8 mouse cellular contexts compared by ENCODE assay signal in the genomic region with DNA sequence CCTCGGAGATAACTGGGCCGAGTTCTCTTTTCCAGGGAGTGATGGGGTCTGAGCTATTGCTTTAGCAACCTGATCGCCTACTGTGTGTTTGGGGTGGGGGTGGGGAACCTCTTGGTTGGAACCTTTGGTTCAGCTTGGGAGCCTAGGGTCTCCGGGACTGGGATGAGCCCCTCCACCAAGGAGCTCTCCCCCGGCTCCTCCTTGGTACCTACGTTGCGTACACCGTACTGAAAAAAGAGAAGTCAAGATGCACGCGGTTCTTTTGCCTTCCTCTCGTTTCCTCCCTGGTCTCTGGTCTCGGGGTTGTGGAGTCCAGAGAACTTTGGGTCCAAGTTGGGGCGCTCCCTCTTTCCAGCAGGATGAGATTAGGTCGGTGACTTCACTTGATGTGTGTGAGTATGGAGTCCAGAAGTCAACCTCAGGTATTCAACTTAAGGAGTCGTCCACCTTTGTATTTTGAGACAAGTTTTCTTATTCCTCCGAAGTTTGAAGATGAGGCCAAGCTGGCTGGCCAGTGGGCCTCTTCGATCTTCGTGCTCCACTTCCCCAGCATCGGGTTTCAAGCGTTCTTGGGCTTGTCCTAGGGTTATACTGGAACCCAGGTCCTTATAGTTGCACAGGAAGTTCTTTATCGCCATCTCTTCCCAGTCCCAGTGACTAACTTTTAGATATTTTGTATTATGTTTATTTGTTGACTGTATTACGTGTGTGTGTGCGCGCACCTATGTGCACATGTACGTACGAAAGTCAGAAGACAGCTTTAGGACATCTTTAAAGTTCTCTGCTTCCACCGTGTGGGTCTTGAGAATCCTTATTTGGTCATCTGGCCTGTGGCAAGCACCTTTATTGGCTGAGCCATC. TPM values are rescaled to one million over a fixed set of nuclear protein-coding genes. Genes with fewer than 3 reads are reported as not detected.
DNase-seq lines count a peak whose midpoint lies in the region; ATAC-seq lines count a peak whose summit lies in the region.

No protein-coding gene starts in this region.

- ATAC-seq in forebrain, embryonic 16.5 days, result peak; percentile 3; the same call in 1 of the 2 replicates
- peak; percentile 16; the same call in 1 of the 2 replicates for ATAC-seq in limb, embryonic 13.5 days (ENCODE audit: low FRiP score, low read depth)
- ATAC-seq in neural tube, embryonic 13.5 days (ENCODE audit: low read depth), result no peak; the same call in 1 of the 2 replicates

- no peaks in the 10 kb centered on the region for H3K36me3 ChIP-seq in forebrain, embryonic 16.5 days (ENCODE audit: control insufficient read depth, insufficient read depth)
- H3K36me3 ChIP-seq in limb, embryonic 13.5 days, result peaks cover 4% of the 10 kb centered on the region
- H3K36me3 ChIP-seq in neural tube, embryonic 13.5 days, result no peaks in the 10 kb centered on the region

- H3K9me3 ChIP-seq in forebrain, embryonic 16.5 days (ENCODE audit: control insufficient read depth, low read length), result no peaks in the 10 kb centered on the region
- H3K9me3 ChIP-seq in limb, embryonic 13.5 days, result no peaks in the 10 kb centered on the region
- H3K9me3 ChIP-seq in neural tube, embryonic 13.5 days, result no peaks in the 10 kb centered on the region

- peak overlapping the region; percentile 58 for H3K4me2 ChIP-seq in forebrain, embryonic 16.5 days (ENCODE audit: low read length)
- peak overlapping the region; percentile 86 for H3K4me2 ChIP-seq in limb, embryonic 13.5 days (replicated peaks)
- H3K4me2 ChIP-seq in neural tube, embryonic 13.5 days, result peak overlapping the region; percentile 80

- peak overlapping the region; percentile 82 for H3K4me3 ChIP-seq in forebrain, embryonic 16.5 days (replicated peaks; ENCODE audit: low read length)
- peak overlapping the region; percentile 92 for H3K4me3 ChIP-seq in limb, embryonic 13.5 days
- H3K4me3 ChIP-seq in neural tube, embryonic 13.5 days, result peak overlapping the region; percentile 91

- peak; percentile 88 for DNase-seq in heart, adult 11 months
- no peak for DNase-seq in heart, adult 8-10 months (ENCODE audit: low spot score)
- peak; percentile 35 for DNase-seq in ES-CJ7 (ENCODE audit: low read depth, low spot score)
- DNase-seq in left cerebral cortex, adult 9 months (ENCODE audit: low spot score in 2 of 2), result no peak
- no peak for DNase-seq in right cerebral cortex, postnatal 25 days

- WGBS in forebrain, embryonic 16.5 days, result 25% methylated on average over 27 of the region's 27 CpGs
- 21% methylated on average over 27 of the region's 27 CpGs for WGBS in limb, embryonic 13.5 days
- 23% methylated on average over 27 of the region's 27 CpGs for WGBS in neural tube, embryonic 13.5 days

- peaks cover 17% of the 10 kb centered on the region for H3K4me1 ChIP-seq in forebrain, embryonic 16.5 days (replicated peaks; ENCODE audit: control insufficient read depth, insufficient read depth, low read length)
- H3K4me1 ChIP-seq in limb, embryonic 13.5 days, result peaks cover 16% of the 10 kb centered on the region
- H3K4me1 ChIP-seq in neural tube, embryonic 13.5 days (replicated peaks), result peaks cover 26% of the 10 kb centered on the region

- H3K27ac ChIP-seq in forebrain, embryonic 16.5 days (ENCODE audit: low read length), result no peak overlapping the region
- peak overlapping the region; percentile 77 for H3K27ac ChIP-seq in limb, embryonic 13.5 days
- peak overlapping the region; percentile 86 for H3K27ac ChIP-seq in neural tube, embryonic 13.5 days (replicated peaks)

- peak overlapping the region; percentile 84 for H3K9ac ChIP-seq in forebrain, embryonic 16.5 days (replicated peaks; ENCODE audit: low read depth, low read length)
- peak overlapping the region; percentile 86 for H3K9ac ChIP-seq in limb, embryonic 13.5 days
- peak overlapping the region; percentile 91 for H3K9ac ChIP-seq in neural tube, embryonic 13.5 days

- no peaks in the 10 kb centered on the region for H3K27me3 ChIP-seq in forebrain, embryonic 16.5 days (replicated peaks; ENCODE audit: control insufficient read depth, insufficient read depth, low read length)
- H3K27me3 ChIP-seq in limb, embryonic 13.5 days, result no peaks in the 10 kb centered on the region
- no peaks in the 10 kb centered on the region for H3K27me3 ChIP-seq in neural tube, embryonic 13.5 days

RNA-seq across cellular contexts. Expression of a gene that starts 1.0 kb away (rescaled TPM):
- total RNA-seq in heart, adult 8-10 months (2022), result 10 to 100 TPM; 44.4 to 61.8 (median 45.5) TPM
- polyA plus RNA-seq in forebrain, embryonic 16.5 days (2015; fragmentation: Nextera tagmentation; extraction: Ambion mirVana), result 37.8 and 38.3 TPM in 2 replicates
- 37.3 and 38.1 TPM in 2 replicates for polyA plus RNA-seq in limb, embryonic 13.5 days (2015; fragmentation: Nextera tagmentation; extraction: Ambion mirVana)
- polyA plus RNA-seq in neural tube, embryonic 13.5 days (2015; fragmentation: Nextera tagmentation; extraction: Ambion mirVana), result 33.3 and 33.8 TPM in 2 replicates

RNA-seq across cellular contexts. Expression of a gene that starts 8.4 kb away (rescaled TPM):
- total RNA-seq in heart, adult 8-10 months (2022), result 10 to 100 TPM; 11.8 to 14.2 (median 12.6) TPM
- 10.5 and 13.5 TPM in 2 replicates for polyA plus RNA-seq in forebrain, embryonic 16.5 days (2015; fragmentation: Nextera tagmentation; extraction: Ambion mirVana)
- polyA plus RNA-seq in limb, embryonic 13.5 days (2015; fragmentation: Nextera tagmentation; extraction: Ambion mirVana), result 12.1 and 12.9 TPM in 2 replicates
- 9.0 and 10.6 TPM in 2 replicates for polyA plus RNA-seq in neural tube, embryonic 13.5 days (2015; fragmentation: Nextera tagmentation; extraction: Ambion mirVana)

RNA-seq across cellular contexts. Expression of a gene that starts 33.2 kb away (rescaled TPM):
- 1 to 10 TPM; 2.2 to 4.3 (median 3.1) TPM for total RNA-seq in heart, adult 8-10 months (2022)
- 96.0 and 98.9 TPM in 2 replicates for polyA plus RNA-seq in forebrain, embryonic 16.5 days (2015; fragmentation: Nextera tagmentation; extraction: Ambion mirVana)
- polyA plus RNA-seq in limb, embryonic 13.5 days (2015; fragmentation: Nextera tagmentation; extraction: Ambion mirVana), result 35.2 and 35.3 TPM in 2 replicates
- 65.5 and 69.2 TPM in 2 replicates for polyA plus RNA-seq in neural tube, embryonic 13.5 days (2015; fragmentation: Nextera tagmentation; extraction: Ambion mirVana)

RNA-seq across cellular contexts. Expression of a gene that starts 52.4 kb away (rescaled TPM):
- total RNA-seq in heart, adult 8-10 months (2022), result 1,000 to 10,000 TPM in 2 of 4 experiments, 100 to 1,000 TPM in 2; 839 to 1,234 (median 1,027) TPM
- 1,295 and 1,372 TPM in 2 replicates for polyA plus RNA-seq in forebrain, embryonic 16.5 days (2015; fragmentation: Nextera tagmentation; extraction: Ambion mirVana)
- polyA plus RNA-seq in limb, embryonic 13.5 days (2015; fragmentation: Nextera tagmentation; extraction: Ambion mirVana), result 1,179 and 1,190 TPM in 2 replicates
- polyA plus RNA-seq in neural tube, embryonic 13.5 days (2015; fragmentation: Nextera tagmentation; extraction: Ambion mirVana), result 1,127 and 1,268 TPM in 2 replicates

RNA-seq across cellular contexts. Expression of a gene that starts 53.2 kb away (rescaled TPM):
- total RNA-seq in heart, adult 8-10 months (2022), result not detected
- polyA plus RNA-seq in forebrain, embryonic 16.5 days (2015; fragmentation: Nextera tagmentation; extraction: Ambion mirVana), result 0.39 and 0.46 TPM in 2 replicates
- polyA plus RNA-seq in limb, embryonic 13.5 days (2015; fragmentation: Nextera tagmentation; extraction: Ambion mirVana), result 0.34 and 0.41 TPM in 2 replicates
- polyA plus RNA-seq in neural tube, embryonic 13.5 days (2015; fragmentation: Nextera tagmentation; extraction: Ambion mirVana), result 0.52 and 0.73 TPM in 2 replicates

Comparison
In these comparisons a context has a peak if more than half of its experiments do, and no peak if none do; other contexts are left out.
1. DNase-seq: peak in heart, adult 11 months (single experiment) and ES-CJ7 (single experiment); none in heart, adult 8-10 months (single experiment), left cerebral cortex, adult 9 months (0 of 2) and right cerebral cortex, postnatal 25 days (single experiment).
2. Peak in every context shown above with its lines, with median percentiles within 50 percentile points of each other: H3K4me2 ChIP-seq, H3K4me3 ChIP-seq and H3K9ac ChIP-seq.